Mouse (Mus musculus) left cerebral cortex, postnatal 4 days (tissue): ENCODE data around the gene Gse1. TPM values are rescaled to one million over a fixed set of nuclear protein-coding genes. Genes with fewer than 3 reads are reported as not detected.

Experiments used
- DNase-seq: peaks from one replicate; pipeline ENCODE4 v3.0.0-alpha.2; 2022
- intact Hi-C: fragments of 180-260 bp; cut with DNase I; formaldehyde crosslinking; loops from one replicate; pipeline ENCODE4 v1.15.1; 2025
- total RNA-seq, 2 experiments: library from RNA; stranded (reverse); gene quantifications; 2 replicates each; pipeline ENCODE4 v1.2.3; 2021

The Gse1 gene
- total RNA-seq, 2 experiments from 2014 or later = 57.4 to 59.3 TPM

GRCm38 (mm10) chr8:120368814-120369649 lies 140.8 kb downstream of the Gse1 start:
- intact Hi-C loops = no loop called here
- peak; percentile 99 for DNase-seq

- intact Hi-C loops = no loop called here
- peak; percentile 54 for DNase-seq
Observed at GRCm38 (mm10) chr8:120369956-120370355, 141.7 kb downstream of the Gse1 start.

GRCm38 (mm10) chr8:120370461-120370860 lies 142.2 kb downstream of the Gse1 start:
- intact Hi-C loops = no loop called here
- DNase-seq = no peak

GRCm38 (mm10) chr8:120371146-120371545 lies 142.9 kb downstream of the Gse1 start:
- intact Hi-C loops = no loop called here
- no peak for DNase-seq

GRCm38 (mm10) chr8:120371725-120372457 lies 143.6 kb downstream of the Gse1 start:
- no peak for DNase-seq
- intact Hi-C loops = no loop called here

GRCm38 (mm10) chr8:120372684-120373083 lies 144.4 kb downstream of the Gse1 start:
- intact Hi-C loops = no loop called here
- no peak for DNase-seq

- no peak for DNase-seq
- intact Hi-C loops = no loop called here
Observed at GRCm38 (mm10) chr8:120373621-120374020, 145.4 kb downstream of the Gse1 start.

- DNase-seq = no peak
- intact Hi-C loops = no loop called here
Observed at GRCm38 (mm10) chr8:120374070-120374469, 145.8 kb downstream of the Gse1 start.

- intact Hi-C loops = no loop called here
- DNase-seq = no peak
Observed at GRCm38 (mm10) chr8:120374514-120374913, 146.3 kb downstream of the Gse1 start.

- no peak for DNase-seq
Observed at GRCm38 (mm10) chr8:120375170-120375569, 146.9 kb downstream of the Gse1 start.

GRCm38 (mm10) chr8:120376215-120376614 lies 148.0 kb downstream of the Gse1 start:
- no peak for DNase-seq
- intact Hi-C loops = no loop called here

More at GRCm38 (mm10) chr8:120375170-120375569, 146.9 kb downstream of the Gse1 start:
- intact Hi-C loops = no loop called here

- intact Hi-C loops = no loop called here
- no peak for DNase-seq
Observed at GRCm38 (mm10) chr8:120376847-120377802, 148.9 kb downstream of the Gse1 start.

- no peak for DNase-seq
- intact Hi-C loops = no loop called here
Observed at GRCm38 (mm10) chr8:120377803-120378189, 149.5 kb downstream of the Gse1 start.

- intact Hi-C loops = no loop called here
- peak; percentile 59 for DNase-seq
Observed at GRCm38 (mm10) chr8:120378306-120378705, 150.1 kb downstream of the Gse1 start.

- no peak for DNase-seq
- intact Hi-C loops = no loop called here
Observed at GRCm38 (mm10) chr8:120379015-120379414, 150.8 kb downstream of the Gse1 start.

- intact Hi-C loops = no loop called here
- peak; percentile 48 for DNase-seq
Observed at GRCm38 (mm10) chr8:120381865-120382264, 153.6 kb downstream of the Gse1 start.

GRCm38 (mm10) chr8:120382436-120383203 lies 154.4 kb downstream of the Gse1 start:
- peak; percentile 98 for DNase-seq

GRCm38 (mm10) chr8:120383204-120383560 lies 154.9 kb downstream of the Gse1 start:
- no peak for DNase-seq
- intact Hi-C loops = no loop called here

More at GRCm38 (mm10) chr8:120382436-120383203, 154.4 kb downstream of the Gse1 start:
- intact Hi-C loops = no loop called here

- no peak for DNase-seq
- intact Hi-C loops = no loop called here
Observed at GRCm38 (mm10) chr8:120383713-120384112, 155.5 kb downstream of the Gse1 start.

GRCm38 (mm10) chr8:120384745-120385144 lies 156.5 kb downstream of the Gse1 start:
- intact Hi-C loops = no loop called here
- no peak for DNase-seq
